Mouse (Mus musculus) ES-E14 (cell line): ENCODE results near the gene 3425401B19Rik. TPM values are rescaled to one million over a fixed set of nuclear protein-coding genes. Genes with fewer than 3 reads are reported as not detected.
A peak's percentile ranks its signal among the peaks of the same experiment; 100 is the strongest.

Source experiments
- DNase-seq: peaks from one replicate; pipeline ENCODE4 v3.0.0-alpha.2; 2013; ENCODE audit warnings: low read depth, low spot score
- H3K27ac ChIP-seq: 2 replicates; pipeline ENCODE4 v1.5.1; 2012; ENCODE audit warnings: low read depth, mild to moderate bottlenecking, low read length, moderate library complexity, mixed read lengths; ENCODE audit not compliant: poor library complexity, insufficient read depth, severe bottlenecking
- H3K36me3 ChIP-seq: 2 replicates; pipeline ENCODE4 v1.6.1; 2012; ENCODE audit warnings: mild to moderate bottlenecking, low read length, moderate library complexity, mixed read lengths; ENCODE audit not compliant: control insufficient read depth, poor library complexity, insufficient read depth, severe bottlenecking
- H3K4me1 ChIP-seq, 2 experiments: fragments of 150-350 bp in 1 of 2; sonication (generic) in 1 of 2; 2 replicates each; pipeline ENCODE4 v1.6.1; 2012; ENCODE audit warnings: low read length in 2 of 2, mild to moderate bottlenecking in 1 of 2, mixed read lengths in 1 of 2; ENCODE audit not compliant: control insufficient read depth in 2 of 2, insufficient read depth in 2 of 2, poor library complexity in 1 of 2
- H3K4me3 ChIP-seq, 2 experiments: fragments of 150-350 bp in 1 of 2; sonication (generic) in 1 of 2; 2 replicates each; pipeline ENCODE4 v1.5.1; 2012; ENCODE audit warnings: low read length in 2 of 2, low read depth in 1 of 2, mild to moderate bottlenecking in 1 of 2, mixed read lengths in 1 of 2; ENCODE audit not compliant: insufficient read depth in 1 of 2, poor library complexity in 1 of 2, severe bottlenecking in 1 of 2
- H3K9ac ChIP-seq: 2 replicates; pipeline ENCODE4 v1.6.1; 2012; ENCODE audit warnings: low read depth, mild to moderate bottlenecking, low read length, mixed read lengths; ENCODE audit not compliant: poor library complexity, insufficient read depth, severe bottlenecking
- H3K9me3 ChIP-seq: fragments of 150-350 bp; sonication (generic); 2 replicates; pipeline ENCODE4 v1.6.1; 2012; ENCODE audit warnings: low read depth, mild to moderate bottlenecking, low read length; ENCODE audit not compliant: control insufficient read depth, insufficient read depth
- CHD2 ChIP-seq: IDR thresholded peaks from 2 replicates; pipeline ENCODE4 v1.6.1; 2014; ENCODE audit warnings: mild to moderate bottlenecking, low read depth, low read length, inconsistent platforms
- HCFC1 ChIP-seq: IDR thresholded peaks from 2 replicates; pipeline ENCODE4 v1.6.1; 2012; ENCODE audit warnings: low read length, inconsistent platforms, borderline replicate concordance; ENCODE audit not compliant: insufficient read depth
- MAFK ChIP-seq: IDR thresholded peaks from 2 replicates; pipeline ENCODE4 v1.6.1; 2014; ENCODE audit warnings: mild to moderate bottlenecking, low read depth, low read length, inconsistent platforms; ENCODE audit not compliant: insufficient read depth
- ZC3H11A ChIP-seq: IDR thresholded peaks from 2 replicates; pipeline ENCODE4 v1.6.1; 2012; ENCODE audit warnings: low read depth, mild to moderate bottlenecking, inconsistent platforms, low read length, borderline replicate concordance
- ZNF384 ChIP-seq: IDR thresholded peaks from 2 replicates; pipeline ENCODE4 v1.6.1; 2012; ENCODE audit warnings: low read depth, low read length, inconsistent platforms
- in situ Hi-C, 2 experiments: fragments of 600-800 bp; cut with MboI; formaldehyde crosslinking; loops; one replicate each; pipeline ENCODE4 v1.15.1; 2025; ENCODE audit warnings: low sequenced_read_pairs in 2 of 2, inconsistent platforms in 1 of 2; ENCODE audit not compliant: unreplicated experiment in 2 of 2
- total RNA-seq: library from RNA; depleted of rRNA; stranded (reverse); fragments of 300-350 nt; gene quantifications from 2 replicates; pipeline ENCODE4 v1.2.3, GENCODE M21; 2012; rRNA removed

The 3425401B19Rik gene
- total RNA-seq, 1 experiment, result 0.31 TPM

- TF ChIP-seq MAFK, result no peak
- TF ChIP-seq HCFC1, result no peak
- no peak for TF ChIP-seq ZNF384
- no peak for TF ChIP-seq CHD2
- peak; percentile 62; the same call in 1 of the 2 replicates for TF ChIP-seq ZC3H11A
- no peaks in the 10 kb centered on the region; a peak in 1 of 4 replicates for H3K4me1 ChIP-seq
- H3K4me3 ChIP-seq, result no peak overlapping the region
- no peak for DNase-seq
- H3K9me3 ChIP-seq, result no peaks in the 10 kb centered on the region
- in situ Hi-C loops, result no loop called here
- H3K36me3 ChIP-seq, result no peaks in the 10 kb centered on the region
- H3K27ac ChIP-seq, result no peak overlapping the region
- no peak overlapping the region for H3K9ac ChIP-seq
Observed at GRCm38 (mm10) chr14:32609392-32609791, 75.7 kb downstream of the 3425401B19Rik start.

Other genes with a start within 250 kb of the 3425401B19Rik start
- 1.0 and 2.5 TPM in 2 replicates for gene Slc18a3, start 220.4 kb downstream of the 3425401B19Rik start, total RNA-seq
- 0.09 and 0.11 TPM in 2 replicates for gene Chat, start 219.3 kb downstream of the 3425401B19Rik start, total RNA-seq
- 20.4 and 23.0 TPM in 2 replicates for gene Ercc6, start 171.8 kb downstream of the 3425401B19Rik start, total RNA-seq
- gene Prrxl1, start 85.9 kb downstream of the 3425401B19Rik start, total RNA-seq, result 0.09 and 0.11 TPM in 2 replicates
- not detected in 2 replicates for gene Tmem273, start 100.7 kb upstream of the 3425401B19Rik start, total RNA-seq
- gene Fam170b, start 148.7 kb upstream of the 3425401B19Rik start, total RNA-seq, result 0.13 TPM in 1 of 2 replicates, not detected in the other
- gene Vstm4, start 171.5 kb upstream of the 3425401B19Rik start, total RNA-seq, result 0.16 and 0.36 TPM in 2 replicates